Mouse (Mus musculus) kidney, adult 2 months (tissue): ENCODE measurements around the gene Rapgef3. TPM values are rescaled to one million over a fixed set of nuclear protein-coding genes. Genes with fewer than 3 reads are reported as not detected.

Source experiments
- DNase-seq: peaks from one replicate; pipeline ENCODE4 v3.0.0; 2021
- H3K27ac ChIP-seq: fragments of 200-500 bp; 2 replicates; pipeline ENCODE4 v1.5.1; 2012; ENCODE audit warnings: low read depth, low read length, control low read depth, inconsistent platforms; ENCODE audit not compliant: insufficient read depth
- H3K27me3 ChIP-seq: fragments of 200-500 bp; replicated peaks from 2 replicates; pipeline ENCODE4 v1.6.1; 2012; ENCODE audit warnings: mild to moderate bottlenecking, moderate library complexity, low read length, inconsistent platforms; ENCODE audit not compliant: control insufficient read depth, insufficient read depth
- H3K36me3 ChIP-seq: fragments of 200-500 bp; 2 replicates; pipeline ENCODE4 v1.6.1; 2012; ENCODE audit warnings: mild to moderate bottlenecking, moderate library complexity, low read length, inconsistent platforms; ENCODE audit not compliant: control insufficient read depth, insufficient read depth
- H3K4me1 ChIP-seq: fragments of 200-500 bp; 2 replicates; pipeline ENCODE4 v1.6.1; 2011; ENCODE audit warnings: low read length; ENCODE audit not compliant: control insufficient read depth, insufficient read depth
- H3K4me3 ChIP-seq: fragments of 200-500 bp; 2 replicates; pipeline ENCODE4 v1.5.1; 2011; ENCODE audit warnings: mild to moderate bottlenecking, low read depth, low read length, control low read depth; ENCODE audit not compliant: insufficient read depth
- CTCF ChIP-seq: fragments of 200-500 bp; conservative IDR thresholded peaks from 2 replicates; pipeline ENCODE4 v1.5.1; 2011; ENCODE audit warnings: low read depth, mild to moderate bottlenecking, control low read depth, low read length, moderate library complexity, mixed read lengths; ENCODE audit not compliant: insufficient read depth, insufficient read length
- POLR2A ChIP-seq: fragments of 200-500 bp; IDR thresholded peaks from one replicate; pipeline ENCODE4 v1.6.1; 2011; ENCODE audit warnings: low read depth, low read length, control low read depth
- WGBS: fragments of 180-500 bp; shearing (Covaris S2); methylation state at CpG from one replicate; pipeline ENCODE4 v1.1.7; 2018; 5-methylcytosine and 5-hydroxymethylcytosine counted together
- polyA plus RNA-seq: library from polyadenylated mRNA; depleted of rRNA; stranded (reverse); fragments of >200 nt; gene quantifications from 2 replicates; pipeline ENCODE4 v1.2.3, GENCODE M21; 2012

Rapgef3 gene
- polyA plus RNA-seq, 1 experiment, result 136 TPM

- Histone ChIP-seq H3K36me3 (no peaks in the 10 kb centered on the region), H3K4me1 (no peaks in the 10 kb centered on the region), H3K27me3 (no peaks in the 10 kb centered on the region), H3K27ac (no peak overlapping the region), H3K4me3 (no peak overlapping the region)
- no peak for DNase-seq
- no peak for TF ChIP-seq CTCF
- TF ChIP-seq POLR2A, result no peak
- WGBS, result 64% methylated on average over 13 of the region's 13 CpGs
Observed at GRCm38 (mm10) chr15:97802575-97802974, 34.8 kb upstream of the Rapgef3 start.

- DNase-seq, result no peak
- H3K4me1 ChIP-seq, result no peaks in the 10 kb centered on the region
- H3K27ac ChIP-seq, result no peak overlapping the region
- no peaks in the 10 kb centered on the region for H3K36me3 ChIP-seq
- no peak overlapping the region for H3K4me3 ChIP-seq
- WGBS, result 82% methylated on average over 7 of the region's 7 CpGs
- no peaks in the 10 kb centered on the region for H3K27me3 ChIP-seq
- TF ChIP-seq CTCF (no peak), POLR2A (no peak)
Observed at GRCm38 (mm10) chr15:97801811-97802210, 34.0 kb upstream of the Rapgef3 start.

GRCm38 (mm10) chr15:97800853-97801252, 33.1 kb upstream of the Rapgef3 start:
- no peak overlapping the region for H3K27ac ChIP-seq
- no peak overlapping the region for H3K4me3 ChIP-seq
- no peaks in the 10 kb centered on the region for H3K27me3 ChIP-seq
- no peak for DNase-seq
- H3K4me1 ChIP-seq, result no peaks in the 10 kb centered on the region
- no peaks in the 10 kb centered on the region for H3K36me3 ChIP-seq
- TF ChIP-seq CTCF (no peak), POLR2A (no peak)
- 89% methylated on average over 13 of the region's 13 CpGs for WGBS

GRCm38 (mm10) chr15:97799446-97799845, 31.7 kb upstream of the Rapgef3 start:
- WGBS, result 90% methylated on average over 11 of the region's 11 CpGs
- no peak for DNase-seq
- no peak for TF ChIP-seq CTCF
- TF ChIP-seq POLR2A, result no peak
- no peaks in the 10 kb centered on the region for H3K27me3 ChIP-seq
- no peak overlapping the region for H3K4me3 ChIP-seq
- H3K4me1 ChIP-seq, result no peaks in the 10 kb centered on the region
- no peak overlapping the region for H3K27ac ChIP-seq
- H3K36me3 ChIP-seq, result no peaks in the 10 kb centered on the region

- no peaks in the 10 kb centered on the region for H3K27me3 ChIP-seq
- no peaks in the 10 kb centered on the region for H3K4me1 ChIP-seq
- H3K4me3 ChIP-seq, result no peak overlapping the region
- no peaks in the 10 kb centered on the region for H3K36me3 ChIP-seq
- DNase-seq, result no peak
- TF ChIP-seq POLR2A (no peak), CTCF (no peak)
- WGBS, result 74% methylated on average over 17 of the region's 17 CpGs
- no peak overlapping the region for H3K27ac ChIP-seq
Observed at GRCm38 (mm10) chr15:97798134-97798533, 30.4 kb upstream of the Rapgef3 start.

GRCm38 (mm10) chr15:97796674-97797310, 29.0 kb upstream of the Rapgef3 start:
- no peaks in the 10 kb centered on the region for H3K27me3 ChIP-seq
- H3K27ac ChIP-seq, result no peak overlapping the region
- H3K36me3 ChIP-seq, result no peaks in the 10 kb centered on the region
- WGBS, result 96% methylated on average over 17 of the region's 17 CpGs
- H3K4me3 ChIP-seq, result no peak overlapping the region
- no peak for TF ChIP-seq CTCF
- no peak for TF ChIP-seq POLR2A
- DNase-seq, result no peak
- H3K4me1 ChIP-seq, result no peaks in the 10 kb centered on the region

- no peak overlapping the region for H3K27ac ChIP-seq
- 95% methylated on average over 10 of the region's 10 CpGs for WGBS
- H3K36me3 ChIP-seq, result no peaks in the 10 kb centered on the region
- no peak overlapping the region for H3K4me3 ChIP-seq
- TF ChIP-seq CTCF (no peak), POLR2A (no peak)
- DNase-seq, result no peak
- no peaks in the 10 kb centered on the region for H3K4me1 ChIP-seq
- no peaks in the 10 kb centered on the region for H3K27me3 ChIP-seq
Observed at GRCm38 (mm10) chr15:97795559-97796235, 27.9 kb upstream of the Rapgef3 start.

- Histone ChIP-seq H3K36me3 (no peaks in the 10 kb centered on the region), H3K4me3 (no peak overlapping the region)
Observed at GRCm38 (mm10) chr15:97794268-97794667, 26.5 kb upstream of the Rapgef3 start.

More at GRCm38 (mm10) chr15:97794268-97794667, 26.5 kb upstream of the Rapgef3 start:
- TF ChIP-seq POLR2A (no peak), CTCF (peak; percentile 31; the same call in 1 of the 2 replicates)
- 79% methylated on average over 5 of the region's 5 CpGs for WGBS
- no peak overlapping the region for H3K27ac ChIP-seq
- DNase-seq, result no peak
- peaks cover 4% of the 10 kb centered on the region for H3K4me1 ChIP-seq
- H3K27me3 ChIP-seq, result no peaks in the 10 kb centered on the region
